Mouse (Mus musculus): Measurements from ENCODE around the gene Galc.

Galc gene

GRCm38 (mm10) chr12:98180807-98181206, 78.5 kb downstream of the Galc start:
- DNase-seq (ENCODE audit: low spot score): no peak

DNA sequence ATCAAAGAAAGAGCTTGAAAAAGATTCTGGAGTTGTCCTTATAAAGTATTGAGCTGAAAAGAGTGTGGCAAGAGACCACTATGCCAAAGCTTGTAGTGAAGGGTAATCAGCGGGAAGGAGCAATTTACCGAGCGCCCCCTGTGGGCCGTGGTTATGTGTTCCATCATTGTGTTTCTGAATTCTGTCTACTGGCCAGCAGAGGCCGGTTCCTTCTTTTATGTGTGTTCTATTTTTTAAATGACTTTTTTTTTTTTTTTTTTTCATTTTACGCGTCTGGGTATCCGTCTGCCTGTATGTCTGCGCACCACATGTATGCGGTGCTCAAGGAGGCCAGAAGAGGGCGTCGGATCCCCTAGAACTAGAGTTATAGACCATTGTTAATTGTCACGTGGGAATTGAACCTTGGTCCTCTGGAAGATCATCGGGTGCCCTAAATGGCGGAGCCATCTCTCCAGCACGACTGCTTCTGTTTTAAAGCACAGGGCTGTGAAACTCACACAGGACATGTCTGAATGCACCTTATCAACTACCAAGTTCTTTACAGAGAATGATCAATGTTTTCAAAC, 78.9 kb downstream of the Galc start:
- DNase-seq (ENCODE audit: low spot score): no peak

DNA sequence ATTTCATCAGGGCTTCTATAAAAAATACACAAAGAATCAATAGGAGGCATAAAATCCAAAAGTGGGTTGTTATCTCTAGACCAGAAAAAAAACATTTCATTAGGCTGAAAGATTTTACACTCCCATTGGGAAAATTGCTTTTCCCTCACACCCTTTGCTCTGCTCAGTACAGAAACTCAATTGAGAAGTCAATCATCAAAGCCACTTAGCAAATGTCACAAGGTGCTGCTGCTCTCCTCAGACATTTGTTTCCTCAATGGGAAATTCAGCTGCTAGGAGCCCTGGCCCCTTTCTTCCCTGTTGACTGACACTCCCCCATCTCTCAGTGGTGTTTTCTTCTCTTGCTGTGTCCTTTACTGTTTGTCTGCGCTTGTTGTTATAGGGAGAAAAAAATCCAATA, 79.8 kb downstream of the Galc start:
- no peak for DNase-seq (ENCODE audit: low spot score)

DNA sequence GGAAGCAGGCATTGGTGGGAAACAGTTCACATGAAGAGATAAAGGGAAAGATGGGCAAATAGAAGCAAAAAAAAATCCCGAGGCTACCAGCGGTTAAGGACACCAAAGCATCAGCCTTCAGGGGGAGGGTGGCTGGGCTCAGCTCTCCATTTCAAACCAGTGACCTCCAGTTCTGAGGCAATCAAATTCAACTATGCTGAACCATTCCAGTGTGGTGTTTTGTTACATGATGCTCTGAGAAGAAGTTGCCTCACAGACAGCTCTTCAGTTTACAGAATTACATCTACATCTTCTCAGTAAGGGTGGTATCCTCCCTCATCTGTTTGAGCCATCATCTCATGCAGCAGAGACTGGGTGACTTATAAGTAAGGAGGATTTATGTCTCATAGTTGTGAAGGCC, 82.6 kb downstream of the Galc start:
- no peak for DNase-seq (ENCODE audit: low spot score)

- no peak for DNase-seq (ENCODE audit: low spot score)
These were observed 97.4 kb downstream of the Galc start for GRCm38 (mm10) chr12:98161901-98162300.

DNA sequence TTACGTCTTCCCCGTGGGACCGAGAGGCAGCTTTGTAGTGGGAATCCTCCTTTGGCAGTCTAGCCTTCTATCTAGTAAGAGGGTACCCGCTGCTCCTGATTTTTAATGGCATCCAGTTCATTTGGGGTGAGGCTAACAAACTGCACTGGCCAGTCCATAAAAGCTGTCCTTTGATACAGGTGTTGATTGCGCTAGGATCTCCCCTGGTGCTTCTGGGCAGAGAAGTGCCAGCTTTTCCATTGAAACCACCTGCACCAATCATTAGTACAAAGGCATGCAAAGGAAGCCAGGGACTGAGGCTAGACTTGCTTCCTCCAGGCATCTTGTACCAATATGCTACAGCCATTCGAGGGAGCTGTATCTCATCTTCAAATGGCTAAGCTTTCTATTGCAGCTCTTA, 98.4 kb downstream of the Galc start:
- DNase-seq (ENCODE audit: low spot score): no peak
